Mouse (Mus musculus): ENCODE data around the gene Sh3bp5l. TPM values are rescaled to one million over a fixed set of nuclear protein-coding genes. Genes with fewer than 3 reads are reported as not detected.
"Not testable (repeated sequence)": the region's sequence is repeated elsewhere in the genome, so short reads cannot be mapped to it uniquely, and the experiment has no call there.

Sh3bp5l gene
- total RNA-seq (2014; fragmentation: Nextera tagmentation), result 12.8 and 13.8 TPM in 2 replicates
- total RNA-seq (2017), result 10.4 and 20.9 TPM in 2 replicates

DNA sequence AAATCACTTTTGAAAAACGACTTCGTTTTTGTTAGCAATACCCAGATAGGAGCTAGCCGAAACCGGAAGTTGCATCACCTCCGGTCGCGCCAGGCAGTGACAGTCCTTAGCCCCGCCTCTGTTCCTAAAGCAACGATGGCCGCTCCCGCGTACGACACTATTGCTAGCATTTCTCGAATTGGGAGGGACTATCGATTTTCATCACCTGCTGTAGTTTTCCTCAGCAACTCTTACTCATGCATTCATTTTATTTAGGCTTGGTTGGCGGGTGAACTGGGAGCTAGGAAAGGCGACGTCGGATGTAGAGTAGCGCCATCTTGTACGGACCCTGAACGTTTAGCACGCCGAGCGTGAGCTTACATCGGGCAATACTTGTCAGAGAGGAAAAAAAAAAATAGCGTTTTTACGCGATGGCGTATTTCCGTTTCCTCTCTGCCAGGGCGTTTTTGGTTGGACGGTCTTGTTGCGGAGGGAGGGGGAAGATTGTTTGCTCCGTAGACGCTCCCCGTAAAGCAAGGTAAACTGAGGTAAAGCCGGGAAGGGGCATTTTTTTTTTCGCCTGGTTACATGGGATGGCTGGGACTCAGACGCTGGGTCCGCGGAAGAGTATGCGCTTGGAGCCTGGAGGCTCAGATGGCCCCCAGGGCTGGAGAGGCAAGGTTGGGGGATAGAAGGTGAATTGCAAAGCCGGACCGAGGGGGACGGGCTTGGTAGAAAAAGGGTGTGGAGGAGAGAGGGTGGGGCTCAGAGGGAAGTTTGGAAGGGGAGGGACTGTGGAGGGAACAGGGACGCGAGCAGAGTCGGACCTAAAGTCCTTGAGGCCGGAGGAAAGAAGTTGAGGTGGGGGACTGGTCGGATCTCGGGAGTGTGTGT is at the start of gene Sh3bp5l, which contains the start of gene Zfp672:
Sh3bp5l (plus strand) TSS at position 449 of the 873 bp plus-strand sequence.
Zfp672 (minus strand) TSS at position 64 of the 873 bp plus-strand sequence.
- ATAC-seq (replicated peaks; ENCODE audit: low FRiP score, low TSS enrichment, poor library complexity, severe bottlenecking), result peak; percentile 92

DNA sequence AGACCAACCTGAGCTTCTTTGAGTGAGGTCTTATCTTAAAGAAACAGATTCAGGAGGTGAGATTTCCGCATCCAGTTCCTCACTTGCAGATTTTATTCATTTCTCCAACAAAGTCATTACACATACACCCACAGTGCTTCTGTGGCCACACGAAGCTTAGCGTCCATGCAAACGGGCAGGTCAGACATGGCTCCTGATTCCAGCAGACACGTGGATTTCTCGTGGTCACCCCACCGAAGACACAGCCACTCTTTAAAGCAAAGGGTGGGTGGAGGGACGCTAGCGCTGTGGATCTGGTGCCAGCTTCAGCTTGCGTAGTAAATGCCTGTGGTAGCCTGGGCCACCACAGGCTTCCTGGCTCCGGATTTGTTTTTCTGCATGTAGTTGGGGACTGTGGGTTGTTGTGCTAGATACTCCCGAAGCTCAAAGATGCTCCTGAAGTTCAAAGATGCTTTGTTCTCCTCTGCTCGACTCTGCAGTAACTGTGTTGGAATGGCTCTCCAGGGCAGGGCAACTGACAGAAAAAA is 48.5 kb upstream of the Sh3bp5l start:
- no peak for ATAC-seq (replicated peaks; ENCODE audit: low FRiP score, low TSS enrichment, poor library complexity, severe bottlenecking)

DNA sequence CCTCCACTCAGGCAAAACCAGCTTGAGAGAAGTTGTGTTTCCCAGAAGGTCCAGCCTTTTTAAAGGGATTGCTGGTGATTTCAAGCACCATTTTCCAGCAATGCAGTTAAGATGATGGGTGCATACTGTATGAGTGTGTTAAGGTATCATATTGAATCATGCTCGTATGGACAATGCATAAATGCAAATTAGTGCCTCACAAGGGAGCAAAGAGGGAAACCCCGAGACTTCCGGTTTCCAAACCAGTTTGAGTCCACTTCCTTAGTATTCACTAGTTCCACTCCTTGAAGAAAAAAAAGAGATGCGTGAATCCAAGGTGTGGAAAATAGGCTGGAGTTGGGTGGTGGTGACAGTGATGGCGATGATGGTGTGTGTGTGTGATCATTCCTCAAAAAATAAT is 48.0 kb upstream of the Sh3bp5l start:
- no peak for ATAC-seq (replicated peaks; ENCODE audit: low FRiP score, low TSS enrichment, poor library complexity, severe bottlenecking)

DNA sequence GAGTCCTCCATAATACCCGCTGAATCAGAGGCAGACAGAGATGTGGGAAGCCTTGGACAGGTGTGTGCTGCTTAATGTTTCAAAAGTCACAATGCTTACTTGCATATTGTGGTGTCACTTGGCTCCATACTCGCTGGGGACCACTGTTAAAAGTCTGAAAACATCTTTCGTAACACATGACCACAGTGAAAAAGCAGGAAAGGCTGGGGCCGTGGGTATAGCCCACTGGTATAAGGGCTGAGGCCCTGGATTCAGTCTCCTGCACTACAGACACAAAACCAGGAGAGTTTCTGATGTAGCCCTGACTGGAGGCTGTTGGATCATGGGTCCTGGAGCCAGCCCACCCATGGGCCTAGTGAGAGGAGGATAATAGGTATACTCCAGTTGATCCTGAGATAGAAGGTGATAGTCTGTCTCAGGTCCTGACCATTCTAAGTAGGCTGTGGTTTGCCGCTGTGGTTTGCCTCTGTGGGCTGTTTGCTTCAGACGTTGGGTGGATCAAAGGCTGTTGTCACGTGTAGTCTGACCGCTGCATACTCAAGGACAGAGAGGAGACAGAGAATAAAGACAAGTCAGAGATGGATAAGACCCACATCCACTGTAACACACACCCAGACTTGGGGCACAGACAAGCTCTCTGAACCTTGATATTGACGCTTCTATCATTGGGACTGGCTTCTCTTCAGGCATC is 40.4 kb upstream of the Sh3bp5l start:
- no peak for ATAC-seq (replicated peaks; ENCODE audit: low FRiP score, low TSS enrichment, poor library complexity, severe bottlenecking)

DNA sequence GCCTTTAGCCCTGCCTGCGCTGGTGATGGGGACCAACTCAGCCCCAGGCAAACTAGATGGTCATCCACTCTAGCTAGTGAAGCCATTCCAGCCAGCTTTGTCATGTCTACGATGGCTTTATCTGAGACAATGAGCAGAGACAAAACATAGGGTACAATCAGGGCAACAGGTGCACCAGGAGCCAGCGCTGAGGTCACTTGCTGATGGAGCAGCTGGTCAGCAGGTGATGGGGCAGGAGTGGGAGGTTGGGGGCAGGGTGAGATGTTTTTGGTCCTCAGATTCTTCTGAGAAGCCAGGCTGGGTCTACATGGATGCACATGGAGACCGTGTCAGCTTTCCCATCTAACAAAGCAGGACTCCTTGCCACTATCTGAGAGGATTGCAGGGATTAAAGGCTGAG is 39.7 kb upstream of the Sh3bp5l start:
- no peak for ATAC-seq (replicated peaks; ENCODE audit: low FRiP score, low TSS enrichment, poor library complexity, severe bottlenecking)

DNA sequence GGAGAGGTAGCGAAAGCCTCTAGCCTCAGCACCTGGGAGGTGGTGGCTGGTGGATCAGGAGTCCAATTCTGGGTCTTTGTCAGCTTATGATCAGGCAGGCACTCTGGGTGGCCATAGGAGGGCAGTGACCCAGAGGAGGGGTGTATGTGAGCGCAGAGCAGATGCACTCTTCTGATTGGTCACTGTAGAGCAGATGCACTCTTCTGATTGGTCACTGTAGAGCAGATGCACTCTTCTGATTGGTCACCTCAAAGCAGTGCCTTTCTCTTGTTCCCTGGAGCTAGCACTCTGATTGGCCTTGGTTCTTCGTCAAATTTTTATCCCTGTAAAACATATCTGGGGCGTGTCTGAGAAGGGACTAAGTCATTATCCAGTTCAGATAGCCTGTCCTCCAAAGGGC is 37.7 kb upstream of the Sh3bp5l start:
- peak; percentile 48; the same call in 1 of the 2 replicates for ATAC-seq (replicated peaks; ENCODE audit: low FRiP score, low TSS enrichment, poor library complexity, severe bottlenecking)

DNA sequence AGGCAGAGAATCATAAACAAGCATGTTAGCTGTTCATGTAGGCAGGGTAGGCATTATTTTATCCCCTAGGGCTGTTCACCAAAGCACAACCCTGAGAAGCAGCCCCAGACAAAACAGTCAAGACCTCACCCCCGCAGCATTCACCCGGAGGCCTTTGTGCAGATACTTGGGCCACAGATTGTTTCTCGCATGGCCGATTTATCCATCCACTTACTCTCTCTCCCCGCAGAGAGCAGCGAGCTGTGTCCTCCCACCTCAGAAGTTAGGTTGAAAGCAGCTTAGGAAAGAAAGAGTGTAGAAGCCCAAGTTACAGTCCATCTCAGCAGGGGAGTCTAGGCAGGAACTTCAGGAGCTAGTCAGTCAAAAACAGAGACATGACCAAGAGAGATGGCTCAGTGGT is 33.1 kb upstream of the Sh3bp5l start:
- ATAC-seq (replicated peaks; ENCODE audit: low FRiP score, low TSS enrichment, poor library complexity, severe bottlenecking), result no peak

DNA sequence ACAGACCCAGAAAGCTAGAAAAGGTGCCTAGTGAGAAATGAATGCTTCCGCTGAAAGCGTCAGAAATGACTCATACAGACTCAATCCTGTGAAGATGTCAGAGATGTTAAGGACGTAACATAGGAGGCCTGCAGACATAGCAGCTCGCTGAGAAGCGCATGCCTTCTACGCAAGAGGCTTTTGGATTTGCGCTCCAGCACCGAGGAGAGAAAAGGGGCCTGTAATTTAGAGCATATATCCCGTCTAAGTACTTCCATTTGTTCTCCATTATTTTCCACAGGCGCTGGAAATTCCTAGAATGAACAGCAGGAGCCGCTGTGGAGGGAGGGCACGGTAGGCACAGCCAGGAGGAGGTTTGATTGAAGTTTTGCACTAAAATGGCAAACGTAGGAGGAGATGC is 29.5 kb upstream of the Sh3bp5l start:
- ATAC-seq (replicated peaks; ENCODE audit: low FRiP score, low TSS enrichment, poor library complexity, severe bottlenecking), result peak; percentile 25; the same call in 1 of the 2 replicates

DNA sequence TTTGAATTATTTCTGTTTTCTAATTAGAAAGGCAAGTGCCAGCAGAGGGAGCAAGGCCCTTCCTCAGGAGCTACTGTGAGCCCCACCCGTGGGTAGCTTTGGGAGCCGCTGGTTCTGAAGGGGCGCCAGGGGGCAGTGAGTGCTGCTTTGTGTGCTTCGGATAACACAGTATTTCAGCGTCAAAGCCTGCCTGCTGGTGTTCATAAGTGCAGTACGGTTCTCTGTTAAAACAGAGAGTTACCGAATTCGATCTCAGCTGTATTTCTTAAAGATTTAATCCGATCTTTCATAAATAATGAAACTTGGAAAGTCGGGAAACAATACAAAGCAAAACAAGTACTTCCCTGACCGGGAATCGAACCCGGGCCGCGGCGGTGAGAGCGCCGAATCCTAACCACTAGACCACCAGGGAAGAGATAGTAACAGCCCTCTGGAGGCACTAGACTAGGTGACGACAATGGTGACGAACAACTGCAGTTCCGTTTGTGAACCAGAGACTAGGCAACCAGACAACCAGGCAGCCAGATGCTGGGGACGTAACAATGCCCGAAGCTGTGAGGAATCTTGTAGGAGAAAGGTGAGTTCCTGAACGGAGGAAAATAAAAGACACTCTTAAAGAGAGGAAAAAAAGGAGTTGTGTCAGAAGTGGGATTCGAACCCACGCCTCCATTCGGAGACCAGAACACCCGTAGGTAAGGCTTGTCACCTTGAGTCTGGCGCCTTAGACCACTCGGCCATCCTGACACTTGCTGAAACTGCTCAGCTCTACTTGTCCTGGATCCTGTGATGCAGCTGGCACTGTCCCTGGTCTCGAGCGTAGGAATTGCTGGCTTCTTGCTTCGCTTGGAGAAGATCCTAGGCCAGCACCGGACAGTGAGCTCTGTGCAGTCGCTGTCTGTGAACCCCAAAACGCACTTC is 28.4 kb upstream of the Sh3bp5l start:
- ATAC-seq (replicated peaks; ENCODE audit: low FRiP score, low TSS enrichment, poor library complexity, severe bottlenecking), result peak; percentile 88

DNA sequence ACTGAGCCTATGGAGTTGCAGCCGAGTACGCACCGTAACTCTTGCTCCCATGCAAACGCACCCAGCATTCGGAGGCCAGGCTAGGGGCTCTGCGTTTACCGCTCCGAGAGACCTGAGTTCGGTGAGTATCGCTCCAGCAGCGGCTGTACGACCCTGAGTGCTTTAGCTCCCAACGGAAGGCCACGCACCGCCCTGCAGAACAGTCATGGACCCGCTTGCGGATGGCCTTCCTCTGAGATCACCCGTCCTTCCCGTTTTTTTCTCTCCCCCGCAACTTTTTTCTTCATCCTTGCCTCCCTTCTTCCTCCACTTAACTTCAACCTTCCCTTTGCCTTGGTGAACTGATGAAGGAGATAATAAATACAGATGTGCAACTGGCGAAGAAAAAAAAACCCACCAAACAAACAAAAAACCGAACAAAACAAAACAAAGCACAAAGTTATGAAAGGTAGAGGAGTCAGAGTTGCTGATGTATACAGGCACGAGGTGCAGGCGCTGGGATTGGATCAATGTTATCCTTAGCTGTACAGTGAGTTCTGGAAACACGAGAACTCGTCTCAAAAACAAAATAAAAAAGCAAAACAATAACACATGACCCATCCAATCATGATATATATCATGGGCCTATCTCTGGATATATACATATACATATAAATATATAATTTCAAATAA is 27.6 kb upstream of the Sh3bp5l start:
- peak; percentile 51 for ATAC-seq (replicated peaks; ENCODE audit: low FRiP score, low TSS enrichment, poor library complexity, severe bottlenecking)

DNA sequence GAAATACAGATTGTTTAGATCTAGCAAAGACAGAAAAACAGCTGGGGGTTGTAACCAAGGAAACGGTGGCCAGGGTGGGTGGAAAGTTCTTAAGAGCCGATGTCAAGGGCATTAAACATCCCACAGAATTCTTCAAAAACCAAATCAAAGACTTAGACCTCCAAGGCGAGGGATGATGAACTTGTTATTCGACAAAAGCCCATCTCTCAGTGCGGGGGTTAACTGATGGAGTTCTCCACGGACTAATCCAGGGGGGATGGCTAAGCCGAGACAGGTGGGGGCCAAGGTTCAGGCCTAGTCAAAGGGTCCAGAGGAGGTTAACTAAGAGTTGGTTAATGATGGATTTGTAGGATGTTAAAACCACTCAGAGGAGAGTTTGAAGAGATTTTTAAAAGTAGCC is 26.9 kb upstream of the Sh3bp5l start:
- ATAC-seq (replicated peaks; ENCODE audit: low FRiP score, low TSS enrichment, poor library complexity, severe bottlenecking), result no peak

DNA sequence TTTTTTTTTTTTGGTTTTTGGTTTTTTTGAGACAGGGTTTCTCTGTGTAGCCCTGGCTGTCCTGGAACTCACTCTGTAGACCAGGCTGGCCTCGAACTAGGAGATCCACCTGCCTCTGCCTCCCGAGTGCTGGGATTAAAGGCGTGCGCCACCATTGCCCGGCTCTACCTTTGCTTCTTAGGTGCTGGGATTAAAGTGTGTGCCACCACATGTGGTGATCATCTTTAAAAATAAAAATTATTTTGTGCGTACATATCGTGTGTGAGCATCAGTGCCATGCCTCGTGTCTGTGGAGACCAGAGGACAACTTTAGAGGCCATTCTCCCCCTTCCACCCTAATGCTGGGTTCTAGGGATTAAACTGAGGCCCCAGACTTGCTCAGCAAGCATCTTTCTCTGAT is 25.2 kb upstream of the Sh3bp5l start:
- ATAC-seq (replicated peaks; ENCODE audit: low FRiP score, low TSS enrichment, poor library complexity, severe bottlenecking), result not testable (repeated sequence)

DNA sequence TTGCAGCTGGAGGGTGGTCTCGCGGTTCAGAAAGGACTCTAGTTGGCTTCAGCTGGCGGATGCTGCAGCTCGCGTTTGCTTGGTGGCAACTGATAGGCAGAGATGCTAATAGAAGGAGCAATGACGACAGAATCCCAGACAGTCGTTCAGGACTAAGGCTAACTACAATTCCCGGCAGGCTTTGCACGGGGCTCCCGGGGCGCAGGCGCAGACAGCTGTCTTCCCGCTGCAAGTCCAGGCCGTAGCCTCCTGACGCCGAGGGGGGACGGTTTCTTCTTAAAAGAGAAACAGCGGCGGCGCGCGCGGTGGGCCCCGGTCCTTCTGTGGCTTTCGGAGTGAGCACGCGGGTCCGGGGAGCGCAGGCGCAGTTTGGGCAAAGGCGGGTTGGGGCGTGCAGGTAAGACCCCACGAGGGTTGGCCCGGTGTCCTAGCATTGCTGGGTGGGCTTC is 23.6 kb upstream of the Sh3bp5l start, which contains the start of gene Zfp692:
Zfp692 (plus strand) TSS at position 210 of the 449 bp plus-strand sequence.
- peak; percentile 70 for ATAC-seq (replicated peaks; ENCODE audit: low FRiP score, low TSS enrichment, poor library complexity, severe bottlenecking)

DNA sequence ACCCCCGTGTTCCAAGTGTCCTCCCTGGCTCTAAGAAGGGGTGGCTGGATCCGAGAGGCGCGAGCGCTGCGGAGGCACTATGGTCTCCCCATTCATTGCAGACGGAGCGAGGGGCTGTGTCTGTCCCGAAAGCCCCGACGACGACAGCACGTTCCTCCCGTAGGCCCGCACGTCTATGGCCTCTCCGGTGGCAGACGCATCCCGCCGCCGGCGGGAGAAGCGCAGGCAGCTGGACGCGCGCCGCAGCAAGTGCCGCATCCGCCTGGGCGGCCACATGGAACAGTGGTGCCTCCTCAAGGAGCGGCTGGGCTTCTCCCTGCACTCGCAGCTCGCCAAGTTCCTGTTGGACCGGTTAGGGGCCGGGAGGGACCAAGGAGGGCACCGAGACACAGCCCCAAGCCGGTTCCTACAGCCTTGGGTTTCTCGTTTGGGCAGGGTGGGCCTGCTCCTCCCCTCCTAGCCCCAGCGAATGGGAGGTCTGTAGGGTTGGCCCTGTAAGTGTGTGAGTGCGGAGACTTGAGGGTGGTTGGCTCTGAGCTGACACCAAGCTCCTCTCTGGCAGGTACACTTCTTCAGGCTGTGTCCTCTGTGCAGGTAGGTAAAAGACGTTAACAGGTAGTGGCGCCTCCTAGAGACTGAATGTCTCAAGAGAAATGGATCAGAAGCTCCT is 23.0 kb upstream of the Sh3bp5l start:
- ATAC-seq (replicated peaks; ENCODE audit: low FRiP score, low TSS enrichment, poor library complexity, severe bottlenecking), result peak; percentile 82

DNA sequence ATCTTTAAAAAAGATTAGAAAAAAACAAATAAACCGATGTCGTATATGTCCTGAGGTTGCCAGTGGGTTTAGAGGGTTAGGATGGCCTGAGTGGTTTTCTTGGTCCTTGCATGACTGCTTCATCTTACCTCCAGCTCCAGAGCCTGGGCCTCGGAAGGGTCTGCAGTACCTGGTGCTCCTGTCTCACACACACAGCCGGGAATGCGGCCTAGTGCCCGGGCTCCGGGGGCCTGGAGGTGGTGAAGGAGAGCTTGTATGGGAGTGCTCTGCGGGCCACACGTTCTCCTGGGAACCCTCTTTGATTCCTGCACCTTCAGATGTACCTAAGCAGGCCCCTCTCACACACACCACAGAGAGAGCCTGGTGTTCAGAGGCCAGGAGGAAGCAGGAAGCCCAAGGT is 21.9 kb upstream of the Sh3bp5l start:
- ATAC-seq (replicated peaks; ENCODE audit: low FRiP score, low TSS enrichment, poor library complexity, severe bottlenecking), result no peak

DNA sequence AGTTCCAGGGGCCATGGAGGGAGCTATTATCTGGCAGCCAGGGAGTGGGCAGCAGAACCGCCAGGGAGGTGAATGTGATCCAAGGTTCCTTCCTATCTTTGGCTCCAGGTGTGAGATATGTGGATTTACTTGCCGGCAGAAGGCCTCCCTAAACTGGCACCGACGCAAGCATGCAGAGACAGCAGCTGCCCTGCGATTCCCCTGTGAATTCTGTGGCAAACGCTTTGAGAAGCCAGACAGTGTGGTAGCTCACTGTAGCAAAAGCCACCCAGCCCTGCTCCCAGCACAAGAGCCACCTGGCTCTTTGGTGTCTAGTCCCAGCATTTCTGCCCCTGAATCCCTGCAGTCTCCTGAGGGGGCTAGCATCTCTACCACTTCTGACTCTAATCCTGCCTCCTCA is 16.5 kb upstream of the Sh3bp5l start:
- 0 out of 2 replicates have a peak, but pooled peaks have one; percentile 13 for ATAC-seq (replicated peaks; ENCODE audit: low FRiP score, low TSS enrichment, poor library complexity, severe bottlenecking)

DNA sequence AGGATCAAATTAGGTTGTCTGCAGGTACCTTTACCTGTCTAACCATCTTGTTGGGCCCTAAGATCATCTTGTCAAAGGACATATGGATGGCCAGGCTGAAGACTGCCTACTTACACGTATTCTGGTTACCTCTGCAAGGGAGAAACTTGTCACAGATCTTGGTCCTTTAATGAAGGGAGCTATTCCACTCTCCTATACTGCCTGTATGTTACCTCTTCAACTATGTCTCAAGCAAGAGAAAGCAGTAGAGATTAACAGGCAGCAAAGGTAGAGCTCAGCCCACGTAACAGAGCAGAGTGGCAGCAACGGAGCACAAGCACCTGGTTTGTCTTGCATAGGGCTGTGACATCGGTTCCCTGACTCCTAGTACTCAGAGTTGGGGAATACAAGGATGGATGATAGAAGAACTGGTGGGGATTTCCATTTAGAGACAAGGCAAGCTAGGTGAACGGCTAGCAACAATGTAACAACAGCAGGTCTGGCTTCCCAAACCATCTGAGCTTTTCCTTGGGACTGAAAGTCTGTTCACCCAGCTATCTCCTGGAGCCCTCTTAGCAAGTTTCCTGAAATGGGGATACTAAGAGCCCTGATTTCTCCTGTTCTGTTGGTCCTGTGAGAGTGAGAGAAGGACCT is 14.9 kb upstream of the Sh3bp5l start:
- no peak for ATAC-seq (replicated peaks; ENCODE audit: low FRiP score, low TSS enrichment, poor library complexity, severe bottlenecking)

DNA sequence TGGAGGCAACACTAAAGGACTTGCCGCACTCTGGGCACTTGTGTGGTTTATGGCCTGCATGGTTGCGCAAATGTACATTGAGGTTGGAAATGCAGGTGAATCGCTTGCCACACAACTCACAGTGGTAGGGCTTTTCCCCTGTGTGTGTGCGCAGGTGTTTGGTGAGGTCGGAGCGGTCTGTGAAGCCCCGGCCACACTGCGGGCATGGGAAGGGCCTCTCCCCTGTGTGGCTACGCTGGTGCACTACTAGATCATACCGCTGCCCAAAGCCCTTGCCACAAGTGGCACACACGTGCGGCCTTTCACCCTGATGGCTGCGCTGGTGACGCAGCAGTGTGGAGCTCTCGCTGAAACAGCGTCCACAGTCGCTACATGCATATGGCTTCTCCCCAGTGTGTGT is 14.2 kb upstream of the Sh3bp5l start:
- ATAC-seq (replicated peaks; ENCODE audit: low FRiP score, low TSS enrichment, poor library complexity, severe bottlenecking), result peak; percentile 12; the same call in 1 of the 2 replicates
